Mouse (Mus musculus) ES-E14 (cell line): ENCODE measurements around the gene Tert.

ENCODE experiments used
- CHD2 ChIP-seq: IDR thresholded peaks from 2 replicates; pipeline ENCODE4 v1.6.1; 2014; ENCODE audit warnings: mild to moderate bottlenecking, low read depth, low read length, inconsistent platforms
- MAFK ChIP-seq: IDR thresholded peaks from 2 replicates; pipeline ENCODE4 v1.6.1; 2014; ENCODE audit warnings: mild to moderate bottlenecking, low read depth, low read length, inconsistent platforms; ENCODE audit not compliant: insufficient read depth
- ZC3H11A ChIP-seq: IDR thresholded peaks from 2 replicates; pipeline ENCODE4 v1.6.1; 2012; ENCODE audit warnings: low read depth, mild to moderate bottlenecking, inconsistent platforms, low read length, borderline replicate concordance
- ZNF384 ChIP-seq: IDR thresholded peaks from 2 replicates; pipeline ENCODE4 v1.6.1; 2012; ENCODE audit warnings: low read depth, low read length, inconsistent platforms

DNA sequence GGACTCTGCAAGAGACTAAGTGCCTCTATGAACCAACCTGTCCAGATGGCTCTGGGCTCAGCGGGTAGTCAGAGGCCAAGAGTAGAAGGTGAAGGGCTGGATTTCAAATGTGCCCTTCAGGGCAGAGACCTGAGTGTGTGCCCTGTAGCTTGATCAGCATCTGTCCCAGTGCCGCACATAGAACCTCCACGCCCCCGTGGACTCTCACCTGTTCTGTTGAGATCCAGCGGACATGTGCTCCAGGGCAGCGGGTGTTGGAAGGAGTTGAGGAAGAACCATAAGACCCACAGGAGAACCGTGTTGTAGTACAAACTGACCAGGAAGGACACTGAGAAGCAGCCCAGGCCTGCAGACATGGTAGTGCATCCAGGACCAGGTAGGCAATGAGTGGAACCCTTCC lies 48.5 kb downstream of the Tert start:
- TF ChIP-seq MAFK = no peak
- TF ChIP-seq ZC3H11A = no peak
- TF ChIP-seq CHD2 = no peak
- TF ChIP-seq ZNF384 = no peak
